Mouse (Mus musculus): Measurements from ENCODE around the gene Macrod1. TPM values are rescaled to one million over a fixed set of nuclear protein-coding genes. Genes with fewer than 3 reads are reported as not detected.

Macrod1 gene
- polyA plus RNA-seq, 1 experiment from 2014 or later: 5.3 TPM

- peak overlapping the region; percentile 91 for H3K27ac ChIP-seq
- H3K9me3 ChIP-seq: no peaks in the 10 kb centered on the region
- 0 out of 2 replicates have a peak, but pooled peaks have one; percentile 21 for ATAC-seq (ENCODE audit: low FRiP score)
- WGBS: 16% methylated on average over 10 of the region's 10 CpGs
- H3K9ac ChIP-seq: peak overlapping the region; percentile 7; the same call in 1 of the 2 replicates
- peak overlapping the region; percentile 15; the same call in 1 of the 2 replicates for H3K4me2 ChIP-seq
- no peak overlapping the region for H3K4me3 ChIP-seq (replicated peaks)
- no peaks in the 10 kb centered on the region; the same call in 1 of the 2 replicates for H3K36me3 ChIP-seq (replicated peaks)
- peaks cover 26% of the 10 kb centered on the region; the same call in 1 of the 2 replicates for H3K27me3 ChIP-seq
- H3K4me1 ChIP-seq: peaks cover 70% of the 10 kb centered on the region
Observed at GRCm38 (mm10) chr19:7090369-7091064, 33.9 kb downstream of the Macrod1 start.

GRCm38 (mm10) chr19:7091448-7092050 lies 34.9 kb downstream of the Macrod1 start:
- Histone ChIP-seq H3K4me3 (replicated peaks) (no peak overlapping the region), H3K27ac (peak overlapping the region; percentile 91), H3K9ac (peak overlapping the region; percentile 40), H3K27me3 (peaks cover 33% of the 10 kb centered on the region; the same call in 1 of the 2 replicates), H3K9me3 (no peaks in the 10 kb centered on the region), H3K4me1 (peaks cover 70% of the 10 kb centered on the region), H3K4me2 (no peak overlapping the region), H3K36me3 (replicated peaks) (no peaks in the 10 kb centered on the region; the same call in 1 of the 2 replicates)
- 39% methylated on average over 10 of the region's 10 CpGs for WGBS
- peak; percentile 18; the same call in 1 of the 2 replicates for ATAC-seq (ENCODE audit: low FRiP score)

- Histone ChIP-seq H3K9me3 (no peaks in the 10 kb centered on the region), H3K4me1 (peaks cover 65% of the 10 kb centered on the region), H3K27ac (no peak overlapping the region)
Observed at GRCm38 (mm10) chr19:7092756-7093155, 36.1 kb downstream of the Macrod1 start.

DNA sequence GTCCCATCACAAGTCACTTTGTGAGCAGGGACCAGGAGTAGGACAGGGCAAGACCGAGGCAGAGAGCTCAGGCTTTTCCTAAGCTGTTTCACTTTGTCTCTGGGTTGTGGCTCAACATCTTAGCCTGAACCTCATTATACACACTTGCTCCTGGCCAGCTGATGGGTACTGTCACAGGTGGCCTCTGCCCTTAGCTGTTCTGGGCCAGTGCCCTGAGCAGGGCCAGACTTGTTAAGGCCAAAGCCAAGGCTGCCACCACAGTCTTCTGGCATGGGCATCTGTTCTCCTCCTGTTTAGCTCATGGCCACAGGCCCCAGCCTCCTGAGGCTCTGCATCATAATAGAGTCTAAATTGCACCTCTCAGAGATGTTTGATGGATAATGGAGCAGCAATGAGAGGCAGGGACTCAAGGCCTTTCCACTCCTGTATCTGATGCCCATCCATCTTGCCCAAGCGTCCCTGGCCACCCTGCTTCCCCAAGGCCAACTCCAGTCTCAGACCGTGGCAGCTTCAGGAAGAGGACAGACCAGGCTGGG lies 43.1 kb downstream of the Macrod1 start:
- Histone ChIP-seq H3K4me3 (replicated peaks) (no peak overlapping the region), H3K9me3 (no peaks in the 10 kb centered on the region), H3K27ac (no peak overlapping the region), H3K4me2 (no peak overlapping the region), H3K4me1 (peaks cover 36% of the 10 kb centered on the region), H3K36me3 (replicated peaks) (no peaks in the 10 kb centered on the region; the same call in 1 of the 2 replicates), H3K27me3 (peaks cover 30% of the 10 kb centered on the region), H3K9ac (no peak overlapping the region)
- ATAC-seq (ENCODE audit: low FRiP score): no peak
- WGBS: 85% methylated on average over 3 of the region's 3 CpGs

More at GRCm38 (mm10) chr19:7092756-7093155, 36.1 kb downstream of the Macrod1 start:
- ATAC-seq (ENCODE audit: low FRiP score): no peak
- H3K9ac ChIP-seq: no peak overlapping the region
- no peak overlapping the region for H3K4me2 ChIP-seq
- 83% methylated on average over 5 of the region's 5 CpGs for WGBS
- peaks cover 40% of the 10 kb centered on the region for H3K27me3 ChIP-seq
- H3K4me3 ChIP-seq (replicated peaks): no peak overlapping the region
- no peaks in the 10 kb centered on the region; the same call in 1 of the 2 replicates for H3K36me3 ChIP-seq (replicated peaks)

DNA sequence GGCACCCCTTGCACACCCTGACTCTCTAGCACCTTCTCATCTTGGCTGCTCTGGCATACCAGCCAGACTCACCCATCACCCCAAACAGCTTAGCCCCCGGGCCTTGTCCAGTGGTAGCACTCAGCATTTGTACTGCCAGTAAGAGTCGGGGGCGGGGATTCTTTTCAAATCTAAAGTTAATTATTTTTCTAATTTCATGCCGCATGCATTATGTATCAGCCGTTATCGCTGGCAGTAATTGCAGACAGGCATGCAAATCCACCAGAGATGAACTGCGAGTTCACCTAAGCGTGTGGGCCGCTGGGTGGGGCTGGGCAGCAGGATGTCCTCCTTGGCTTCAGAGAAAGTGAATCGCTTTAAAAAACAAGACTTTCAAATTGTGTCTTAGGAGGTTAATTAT lies 45.4 kb downstream of the Macrod1 start:
- Histone ChIP-seq H3K27me3 (peaks cover 15% of the 10 kb centered on the region), H3K27ac (no peak overlapping the region; the same call in 1 of the 2 replicates), H3K4me2 (no peak overlapping the region), H3K36me3 (replicated peaks) (no peaks in the 10 kb centered on the region), H3K9ac (no peak overlapping the region), H3K9me3 (no peaks in the 10 kb centered on the region), H3K4me3 (replicated peaks) (no peak overlapping the region), H3K4me1 (peaks cover 52% of the 10 kb centered on the region)
- WGBS: 61% methylated on average over 10 of the region's 10 CpGs
- no peak for ATAC-seq (ENCODE audit: low FRiP score)

- no peak overlapping the region for H3K4me3 ChIP-seq (replicated peaks)
- peaks cover 65% of the 10 kb centered on the region for H3K4me1 ChIP-seq
- no peaks in the 10 kb centered on the region for H3K9me3 ChIP-seq
- peak overlapping the region; percentile 66; the same call in 1 of the 2 replicates for H3K27ac ChIP-seq
- WGBS: 70% methylated on average over 4 of the region's 4 CpGs
- peaks cover 11% of the 10 kb centered on the region for H3K27me3 ChIP-seq
- peak overlapping the region; percentile 15 for H3K4me2 ChIP-seq
- peak overlapping the region; percentile 30 for H3K9ac ChIP-seq
- ATAC-seq (ENCODE audit: low FRiP score): 0 out of 2 replicates have a peak, but pooled peaks have one; percentile 4
- H3K36me3 ChIP-seq (replicated peaks): no peaks in the 10 kb centered on the region
Observed at GRCm38 (mm10) chr19:7103349-7103992, 46.9 kb downstream of the Macrod1 start.

GRCm38 (mm10) chr19:7103993-7104401 lies 47.4 kb downstream of the Macrod1 start:
- 9% methylated on average over 19 of the region's 19 CpGs for WGBS
- no peak overlapping the region for H3K4me3 ChIP-seq (replicated peaks)
- H3K4me2 ChIP-seq: peak overlapping the region; percentile 15
- peaks cover 11% of the 10 kb centered on the region for H3K27me3 ChIP-seq
- H3K9ac ChIP-seq: no peak overlapping the region
- H3K9me3 ChIP-seq: no peaks in the 10 kb centered on the region
- peaks cover 70% of the 10 kb centered on the region for H3K4me1 ChIP-seq
- peak overlapping the region; percentile 66 for H3K27ac ChIP-seq
- no peaks in the 10 kb centered on the region for H3K36me3 ChIP-seq (replicated peaks)
- ATAC-seq (ENCODE audit: low FRiP score): peak; percentile 69

GRCm38 (mm10) chr19:7105544-7105943 lies 48.9 kb downstream of the Macrod1 start, which contains the start of gene Flrt1:
Flrt1 (minus strand) TSS chr19:7105729.
- no peak within 1 kb of the TSS for H3K9ac ChIP-seq
- H3K4me2 ChIP-seq: no peak within 1 kb of the TSS
- 23% methylated on average over 9 of the region's 9 CpGs for WGBS
- H3K27me3 ChIP-seq: peaks cover 18% of the 10 kb centered on the region
- peaks cover 82% of the 10 kb centered on the region for H3K4me1 ChIP-seq
- H3K27ac ChIP-seq: 0 out of 2 replicates have a peak within 1 kb of the TSS, but pooled peaks have one; percentile 37
- no peaks in the 10 kb centered on the region for H3K9me3 ChIP-seq
- H3K36me3 ChIP-seq (replicated peaks): no peaks in the 10 kb centered on the region
- H3K4me3 ChIP-seq (replicated peaks): no peak within 1 kb of the TSS
- no peak for ATAC-seq (ENCODE audit: low FRiP score)

GRCm38 (mm10) chr19:7106566-7106965 lies 50.0 kb downstream of the Macrod1 start:
- H3K9ac ChIP-seq: no peak overlapping the region
- no peak overlapping the region for H3K4me2 ChIP-seq
- H3K4me3 ChIP-seq (replicated peaks): no peak overlapping the region
- H3K36me3 ChIP-seq (replicated peaks): no peaks in the 10 kb centered on the region
- no peak overlapping the region for H3K27ac ChIP-seq
- 88% methylated on average over 2 of the region's 2 CpGs for WGBS
- H3K9me3 ChIP-seq: no peaks in the 10 kb centered on the region
- peaks cover 92% of the 10 kb centered on the region for H3K4me1 ChIP-seq
- peaks cover 18% of the 10 kb centered on the region for H3K27me3 ChIP-seq
- no peak for ATAC-seq (ENCODE audit: low FRiP score)

GRCm38 (mm10) chr19:7107174-7107573 lies 50.6 kb downstream of the Macrod1 start:
- no peak overlapping the region for H3K27ac ChIP-seq
- WGBS: 87% methylated on average over 4 of the region's 4 CpGs

GRCm38 (mm10) chr19:7108114-7108905 lies 51.7 kb downstream of the Macrod1 start:
- Histone ChIP-seq H3K9me3 (no peaks in the 10 kb centered on the region), H3K27ac (no peak overlapping the region), H3K36me3 (replicated peaks) (no peaks in the 10 kb centered on the region), H3K4me3 (replicated peaks) (no peak overlapping the region), H3K9ac (no peak overlapping the region), H3K4me2 (no peak overlapping the region), H3K27me3 (peaks cover 18% of the 10 kb centered on the region), H3K4me1 (peaks cover 92% of the 10 kb centered on the region)
- ATAC-seq (ENCODE audit: low FRiP score): no peak
- 55% methylated on average over 6 of the region's 6 CpGs for WGBS

More at GRCm38 (mm10) chr19:7107174-7107573, 50.6 kb downstream of the Macrod1 start:
- H3K9me3 ChIP-seq: no peaks in the 10 kb centered on the region
- peaks cover 92% of the 10 kb centered on the region for H3K4me1 ChIP-seq
- no peak for ATAC-seq (ENCODE audit: low FRiP score)
- H3K36me3 ChIP-seq (replicated peaks): no peaks in the 10 kb centered on the region
- H3K4me3 ChIP-seq (replicated peaks): no peak overlapping the region
- peaks cover 18% of the 10 kb centered on the region for H3K27me3 ChIP-seq
- H3K4me2 ChIP-seq: no peak overlapping the region
- H3K9ac ChIP-seq: no peak overlapping the region
